Mouse (Mus musculus) left cerebral cortex, adult 11 months (tissue): ENCODE results near the gene Coq3.
A peak's percentile ranks its signal among the peaks of the same experiment; 100 is the strongest.

Experiments used
- DNase-seq: peaks from one replicate; pipeline ENCODE4 v3.0.0; 2022; ENCODE audit warnings: low spot score

Gene Coq3

DNA sequence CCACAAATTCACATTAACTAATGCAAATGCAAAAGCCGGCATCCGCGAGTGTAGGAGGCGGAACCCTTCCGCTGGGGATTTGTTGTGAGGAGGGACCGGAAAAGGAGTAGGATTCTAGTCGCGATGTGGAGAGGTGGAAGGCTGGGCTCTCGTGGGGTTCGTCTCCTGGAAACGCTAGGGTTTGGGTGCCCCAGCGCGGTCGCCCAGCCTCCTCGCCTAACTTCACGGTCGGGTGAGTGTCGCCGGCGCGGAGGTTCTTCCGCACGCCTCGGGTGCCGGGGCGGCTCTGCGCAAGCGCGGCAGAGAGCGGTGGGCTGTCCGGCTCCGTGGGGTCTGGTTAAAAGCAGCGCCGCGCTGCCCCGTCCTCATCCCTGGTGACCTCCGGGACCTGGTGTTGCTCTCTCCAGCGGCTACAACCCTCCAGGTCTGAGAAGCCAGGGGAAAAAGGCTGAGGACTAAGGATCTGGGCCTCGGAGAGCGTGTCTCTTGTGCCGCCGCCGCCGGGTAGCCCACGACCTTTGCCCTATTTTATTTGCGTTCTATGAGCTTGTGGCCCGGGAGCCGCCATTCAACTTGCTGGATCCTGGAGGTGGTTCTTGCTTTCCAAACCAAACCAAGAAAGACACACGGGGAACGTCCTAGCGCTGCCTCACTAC lies at the start of gene Coq3:
Gene Coq3, plus strand, starts transcription at position 109 of the 656 bp plus-strand sequence.
- peak; percentile 73 for DNase-seq

DNA sequence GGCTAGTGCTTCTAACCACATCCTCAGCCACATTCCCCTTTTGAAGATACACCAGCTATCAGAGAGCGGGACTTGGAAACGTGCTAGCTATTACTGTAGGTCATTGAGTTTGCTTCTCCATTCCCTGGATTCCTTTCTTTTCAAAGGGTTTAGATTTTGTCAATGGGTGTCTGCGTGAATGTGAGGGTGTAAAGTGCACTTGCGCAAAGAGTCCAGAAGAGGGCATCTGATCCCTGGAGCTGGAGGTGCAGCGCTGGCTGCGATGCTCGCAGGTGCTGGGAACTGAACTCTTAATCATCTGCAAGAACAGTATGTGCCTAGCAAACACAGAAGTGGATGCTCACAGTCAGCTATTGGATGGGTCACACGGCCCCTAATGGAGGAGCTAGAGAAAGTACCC lies 46.6 kb upstream of the Coq3 start:
- no peak for DNase-seq

- peak; percentile 96 for DNase-seq
Observed at GRCm38 (mm10) chr4:21847481-21848286, 31.8 kb upstream of the Coq3 start, which contains the start of gene Pnisr. Gene Pnisr, plus strand, starts transcription at chr4:21847583.

DNA sequence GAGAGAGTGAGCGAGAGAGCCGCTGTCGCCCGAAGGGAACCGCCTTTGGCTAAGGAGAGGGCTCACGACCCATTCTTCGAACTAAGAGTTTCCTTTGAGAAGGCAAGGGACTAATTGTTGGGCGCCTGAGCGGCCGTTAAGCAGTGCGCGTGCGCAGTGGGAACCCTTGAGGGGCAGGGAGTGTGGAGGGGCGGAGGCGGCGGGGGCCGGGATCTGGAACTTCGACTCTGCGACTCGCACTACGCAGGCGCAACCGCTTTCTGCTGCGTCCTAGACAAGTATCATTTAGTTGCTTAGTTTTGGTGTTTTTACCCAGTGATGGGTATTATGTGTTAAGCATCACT lies 31.2 kb upstream of the Coq3 start:
- peak; percentile 81 for DNase-seq

DNA sequence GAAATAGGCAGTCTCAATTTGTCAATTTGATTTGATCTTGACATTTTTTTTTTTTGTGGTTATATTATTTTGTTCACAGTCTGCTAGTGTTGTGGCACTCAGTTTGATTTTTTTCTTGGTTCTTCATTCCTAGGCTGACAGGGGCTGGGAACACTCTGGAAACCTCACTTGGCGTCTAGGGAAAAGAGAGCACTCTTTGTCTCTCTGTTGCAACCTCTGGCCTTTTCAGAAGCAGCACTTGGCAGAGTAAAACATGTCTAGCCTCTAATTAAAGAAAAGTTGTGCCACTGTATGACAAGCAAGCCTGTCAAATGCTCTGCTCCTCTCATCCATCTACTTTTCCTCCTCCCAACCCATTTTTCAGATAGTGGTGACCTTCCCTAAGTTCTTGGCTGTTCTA lies 22.0 kb upstream of the Coq3 start:
- no peak for DNase-seq

GRCm38 (mm10) chr4:21865226-21865625 lies 14.2 kb upstream of the Coq3 start:
- no peak for DNase-seq

- DNase-seq: no peak
Observed at GRCm38 (mm10) chr4:21878776-21879175, 697 bp upstream of the Coq3 start.

DNA sequence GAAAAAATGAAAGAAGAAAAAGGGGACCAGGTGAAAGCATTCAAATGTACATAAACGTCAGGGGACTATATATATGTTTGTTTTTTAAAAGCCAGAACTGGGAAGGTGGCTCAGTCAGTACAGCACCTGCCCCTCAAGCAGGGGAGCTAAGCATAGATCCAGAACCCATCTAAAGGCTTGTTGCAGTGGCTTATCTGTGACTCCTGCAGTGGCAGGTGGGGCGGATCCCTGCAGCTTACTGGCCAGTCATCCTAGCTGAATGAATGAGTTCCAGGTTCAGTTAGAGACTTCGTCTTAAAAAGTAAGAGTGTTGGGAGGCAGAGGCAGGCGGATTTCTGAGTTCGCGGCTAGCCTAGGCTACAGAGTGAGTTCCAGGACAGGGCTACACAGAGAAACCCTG lies 3.3 kb downstream of the Coq3 start:
- DNase-seq: no peak

DNA sequence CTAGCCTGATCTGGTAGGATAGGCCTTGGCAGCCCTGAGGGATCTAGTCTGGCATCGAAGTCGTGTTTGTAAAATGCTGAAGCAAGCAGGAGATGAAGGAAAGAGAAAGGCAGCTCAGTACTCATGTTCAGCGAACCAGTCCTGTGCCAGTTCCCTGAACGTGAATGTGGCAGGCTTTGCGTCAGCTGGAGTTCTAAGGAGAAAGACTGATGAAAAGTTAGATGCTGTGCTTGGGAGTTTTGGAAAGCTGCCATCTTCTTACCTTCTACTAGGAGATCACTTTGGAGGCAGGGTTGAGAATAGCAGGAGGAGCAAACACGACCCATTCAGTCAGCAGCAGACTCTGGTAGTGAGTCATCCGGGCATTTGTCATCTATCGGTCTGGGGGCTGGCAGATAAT lies 6.4 kb downstream of the Coq3 start:
- no peak for DNase-seq

GRCm38 (mm10) chr4:21930971-21931771 lies 51.7 kb downstream of the Coq3 start, which contains the start of gene Faxc:
Gene Faxc, plus strand, starts transcription at chr4:21931329.
- peak; percentile 54 for DNase-seq

GRCm38 (mm10) chr4:21931772-21932630 lies 52.5 kb downstream of the Coq3 start:
- no peak for DNase-seq

DNA sequence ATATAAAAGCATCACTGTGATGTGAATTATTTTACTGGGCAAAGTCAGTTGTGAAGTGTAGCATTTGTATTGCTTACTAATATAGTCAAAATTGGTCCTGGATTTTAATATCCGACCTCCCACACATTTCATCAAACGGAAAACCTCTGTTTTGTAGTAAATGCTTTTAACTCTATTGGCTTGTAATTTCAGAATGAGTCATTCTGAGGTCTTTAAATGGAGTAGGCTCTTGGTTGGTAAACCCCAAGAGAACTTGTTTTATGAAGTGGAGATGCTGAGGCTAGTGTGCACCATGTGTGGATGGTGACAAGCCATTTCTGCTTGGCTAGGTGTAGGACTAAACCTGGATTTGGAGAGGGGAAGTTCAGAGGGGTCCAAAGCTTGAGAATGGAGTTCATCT lies 55.9 kb downstream of the Coq3 start:
- no peak for DNase-seq

GRCm38 (mm10) chr4:21936424-21936823 lies 57.0 kb downstream of the Coq3 start:
- DNase-seq: no peak

- no peak for DNase-seq
Observed at GRCm38 (mm10) chr4:21937890-21938289, 58.4 kb downstream of the Coq3 start.

GRCm38 (mm10) chr4:21944672-21945071 lies 65.2 kb downstream of the Coq3 start:
- DNase-seq: no peak

GRCm38 (mm10) chr4:21951444-21951843 lies 72.0 kb downstream of the Coq3 start:
- DNase-seq: no peak

- DNase-seq: no peak
Observed at GRCm38 (mm10) chr4:21952255-21952654, 72.8 kb downstream of the Coq3 start.

DNA sequence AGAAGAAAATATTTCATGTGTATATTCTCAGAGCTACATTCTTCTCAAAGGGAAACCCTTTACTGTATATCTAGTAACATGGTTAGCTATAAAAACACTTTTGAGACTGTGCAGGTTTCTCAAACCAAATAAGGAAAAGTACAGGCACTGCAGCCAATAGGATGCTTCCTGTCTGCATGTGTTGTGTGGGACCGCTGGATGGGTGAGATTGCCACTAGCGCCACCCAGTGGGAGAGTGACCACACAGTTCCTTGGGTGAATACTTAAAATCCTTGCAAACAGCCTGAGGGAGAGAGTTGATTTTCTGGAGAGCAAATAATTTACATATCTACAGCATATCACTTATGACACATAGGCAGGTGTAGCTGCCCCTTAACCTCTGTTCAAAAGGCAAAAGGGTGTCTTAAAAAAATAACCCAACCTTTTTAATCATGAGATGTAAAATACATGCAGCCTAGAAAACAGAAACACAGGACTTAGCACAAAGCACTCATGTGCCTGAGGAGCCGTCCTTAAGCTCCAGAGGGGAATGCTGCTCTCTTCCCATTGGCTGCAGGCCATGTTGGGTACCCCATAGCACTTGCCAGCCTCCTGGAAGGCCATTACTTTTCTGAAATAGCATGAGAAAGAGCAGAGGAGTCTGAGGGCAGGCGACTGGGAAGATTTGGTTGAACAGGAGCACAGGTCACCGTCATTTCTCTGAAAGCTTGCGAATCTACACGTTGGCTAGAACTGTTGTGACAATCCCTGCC lies 78.3 kb downstream of the Coq3 start:
- DNase-seq: no peak
